Mouse (Mus musculus) midbrain, embryonic 13.5 days (tissue): ENCODE measurements around the gene Gm128. TPM values are rescaled to one million over a fixed set of nuclear protein-coding genes. Genes with fewer than 3 reads are reported as not detected.

Experiments used
- ATAC-seq: fragments of 200-750 bp; cut with Nextera tagmentation; 2 replicates; pipeline ENCODE4 v1.8.0; 2017; ENCODE audit warnings: mild to moderate bottlenecking, moderate TSS enrichment, moderate library complexity
- H3K27ac ChIP-seq: fragments of 300-500 bp; sonication (generic); 2 replicates; pipeline ENCODE4 v1.5.1; 2015; ENCODE audit warnings: inconsistent platforms, mild to moderate bottlenecking, moderate library complexity
- H3K27me3 ChIP-seq: fragments of 300-500 bp; sonication (generic); 2 replicates; pipeline ENCODE4 v1.6.1; 2015; ENCODE audit warnings: mild to moderate bottlenecking, inconsistent platforms
- H3K36me3 ChIP-seq: fragments of 300-500 bp; sonication (generic); 2 replicates; pipeline ENCODE4 v1.6.1; 2015; ENCODE audit warnings: mild to moderate bottlenecking, inconsistent platforms
- H3K4me1 ChIP-seq: fragments of 300-500 bp; sonication (generic); replicated peaks from 2 replicates; pipeline ENCODE4 v1.6.1; 2015; ENCODE audit warnings: inconsistent platforms
- H3K4me2 ChIP-seq: fragments of 300-500 bp; sonication (generic); replicated peaks from 2 replicates; pipeline ENCODE4 v1.6.1; 2015; ENCODE audit warnings: moderate library complexity, mild to moderate bottlenecking, inconsistent platforms
- H3K4me3 ChIP-seq: fragments of 300-500 bp; sonication (generic); replicated peaks from 2 replicates; pipeline ENCODE4 v1.5.1; 2015; ENCODE audit warnings: mild to moderate bottlenecking, inconsistent platforms
- H3K9ac ChIP-seq: fragments of 300-500 bp; sonication (generic); replicated peaks from 2 replicates; pipeline ENCODE4 v1.6.1; 2015; ENCODE audit warnings: mild to moderate bottlenecking, inconsistent platforms
- H3K9me3 ChIP-seq: fragments of 300-500 bp; sonication (generic); 2 replicates; pipeline ENCODE4 v1.6.1; 2016; ENCODE audit warnings: mild to moderate bottlenecking, inconsistent platforms
- WGBS: fragments of 180-500 bp; shearing (Covaris S2); methylation state at CpG from one replicate; pipeline ENCODE4 v1.1.7; 2015; 5-methylcytosine and 5-hydroxymethylcytosine counted together
- polyA plus RNA-seq: library from polyadenylated mRNA; unstranded; fragments of >200 nt; fragmentation: Nextera tagmentation; extraction: Ambion mirVana; gene quantifications from 2 replicates; pipeline ENCODE4 v1.2.1, GENCODE M21; 2015

Gene Gm128
- polyA plus RNA-seq = 0.23 and 0.26 TPM in 2 replicates

- Histone ChIP-seq H3K27me3 (no peaks in the 10 kb centered on the region), H3K9me3 (no peaks in the 10 kb centered on the region), H3K27ac (no peak within 1 kb of the TSS), H3K4me2 (no peak within 1 kb of the TSS), H3K4me1 (no peaks in the 10 kb centered on the region; the same call in 1 of the 2 replicates), H3K4me3 (no peak within 1 kb of the TSS), H3K9ac (no peak within 1 kb of the TSS), H3K36me3 (peaks cover 37% of the 10 kb centered on the region)
- no peak for ATAC-seq
- 83% methylated on average over 7 of the region's 7 CpGs for WGBS
These were observed at the start of gene Gm128 for GRCm38 (mm10) chr3:95241498-95241897. Gene Gm128 (minus strand): TSS chr3:95241598.

DNA sequence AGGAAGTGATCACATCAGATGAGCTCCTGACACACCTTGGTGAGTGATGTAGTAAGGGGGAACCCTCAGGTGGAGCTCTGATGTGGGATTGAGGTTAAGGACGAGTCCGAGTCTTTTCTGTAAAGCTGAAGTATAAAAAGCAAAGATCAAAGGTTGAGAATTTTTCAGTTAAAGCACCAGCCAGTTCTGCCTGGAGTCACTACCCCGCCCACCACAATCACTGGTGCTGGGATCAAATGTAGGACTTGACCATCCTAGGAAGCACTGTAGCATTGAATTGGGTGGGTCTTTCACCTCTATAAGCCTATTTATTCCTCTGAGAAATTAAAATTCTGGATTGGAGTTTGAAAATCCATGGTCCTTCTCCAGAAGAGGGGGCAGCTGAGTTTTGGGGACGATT is 49.6 kb upstream of the Gm128 start:
- no peak for ATAC-seq
- H3K9ac ChIP-seq = no peak overlapping the region
- H3K27ac ChIP-seq = no peak overlapping the region
- H3K27me3 ChIP-seq = no peaks in the 10 kb centered on the region
- no peak overlapping the region for H3K4me2 ChIP-seq
- no peak overlapping the region for H3K4me3 ChIP-seq
- H3K36me3 ChIP-seq = peaks cover 83% of the 10 kb centered on the region
- 88% methylated on average over 4 of the region's 4 CpGs for WGBS
- no peaks in the 10 kb centered on the region for H3K9me3 ChIP-seq
- H3K4me1 ChIP-seq = no peaks in the 10 kb centered on the region

- Histone ChIP-seq H3K9me3 (no peaks in the 10 kb centered on the region), H3K4me1 (peaks cover 9% of the 10 kb centered on the region), H3K27ac (no peak overlapping the region), H3K4me3 (no peak overlapping the region), H3K4me2 (no peak overlapping the region), H3K9ac (no peak overlapping the region), H3K36me3 (peaks cover 75% of the 10 kb centered on the region), H3K27me3 (no peaks in the 10 kb centered on the region)
- no peak for ATAC-seq
- 81% methylated on average over 6 of the region's 6 CpGs for WGBS
These were observed 48.8 kb upstream of the Gm128 start for GRCm38 (mm10) chr3:95290156-95290555.

DNA sequence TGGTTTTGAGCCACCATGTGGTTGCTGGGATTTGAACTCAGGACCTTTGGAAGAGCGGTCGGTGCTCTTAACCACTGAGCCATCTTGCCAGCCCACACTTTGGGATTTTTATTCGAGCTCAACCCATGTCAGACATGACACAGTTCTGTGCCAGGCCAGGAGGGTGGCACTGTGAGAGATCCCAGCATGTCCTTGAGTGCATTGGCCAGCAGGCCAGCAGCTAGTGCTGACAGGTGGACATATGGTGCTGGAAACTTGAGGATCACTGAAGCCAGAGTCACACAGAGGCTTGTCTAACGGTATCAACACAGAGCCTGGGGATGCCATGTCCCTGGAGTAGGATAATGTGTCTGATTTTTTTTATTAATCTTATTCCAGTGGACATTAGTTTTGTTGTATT is 48.0 kb upstream of the Gm128 start:
- H3K4me3 ChIP-seq = no peak overlapping the region
- H3K9ac ChIP-seq = no peak overlapping the region
- no peaks in the 10 kb centered on the region for H3K9me3 ChIP-seq
- WGBS = 92% methylated on average over 4 of the region's 4 CpGs
- no peak overlapping the region for H3K4me2 ChIP-seq
- no peak overlapping the region for H3K27ac ChIP-seq
- ATAC-seq = no peak
- H3K4me1 ChIP-seq = peaks cover 16% of the 10 kb centered on the region
- H3K36me3 ChIP-seq = peaks cover 68% of the 10 kb centered on the region
- no peaks in the 10 kb centered on the region for H3K27me3 ChIP-seq

GRCm38 (mm10) chr3:95287541-95287940 is 46.1 kb upstream of the Gm128 start:
- Histone ChIP-seq H3K4me2 (no peak overlapping the region), H3K4me1 (peaks cover 26% of the 10 kb centered on the region), H3K9me3 (no peaks in the 10 kb centered on the region), H3K9ac (no peak overlapping the region), H3K27me3 (no peaks in the 10 kb centered on the region), H3K36me3 (peaks cover 50% of the 10 kb centered on the region), H3K4me3 (no peak overlapping the region), H3K27ac (no peak overlapping the region)
- ATAC-seq = no peak
- WGBS = 94% methylated on average over 3 of the region's 3 CpGs

DNA sequence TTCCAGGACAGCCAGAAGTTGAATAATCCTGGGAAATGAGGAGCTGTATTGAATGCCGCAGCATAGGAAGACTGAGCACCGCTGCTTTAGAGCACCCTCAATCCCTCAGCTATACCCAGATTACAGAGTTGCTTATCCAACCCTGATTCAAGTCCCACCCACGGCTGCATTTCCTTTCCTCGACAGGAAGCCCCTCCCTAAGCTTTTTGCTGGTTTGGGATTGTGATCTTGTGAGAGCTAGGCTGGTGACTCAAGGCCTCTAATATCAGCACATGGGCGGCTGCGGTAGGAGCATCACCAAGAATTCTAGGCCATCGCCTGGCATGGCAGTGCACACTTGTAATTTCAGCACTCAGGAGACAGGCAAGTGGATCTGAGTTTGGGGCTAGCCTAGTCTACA is 45.1 kb upstream of the Gm128 start:
- no peak for ATAC-seq
- peaks cover 41% of the 10 kb centered on the region for H3K36me3 ChIP-seq
- 92% methylated on average over 7 of the region's 7 CpGs for WGBS

GRCm38 (mm10) chr3:95286011-95286410 is 44.6 kb upstream of the Gm128 start:
- Histone ChIP-seq H3K4me1 (peaks cover 31% of the 10 kb centered on the region), H3K4me3 (no peak overlapping the region), H3K36me3 (peaks cover 36% of the 10 kb centered on the region), H3K4me2 (no peak overlapping the region), H3K9ac (peak overlapping the region; percentile 14; the same call in 1 of the 2 replicates), H3K27me3 (no peaks in the 10 kb centered on the region), H3K9me3 (no peaks in the 10 kb centered on the region), H3K27ac (no peak overlapping the region)
- ATAC-seq = no peak
- 77% methylated on average over 5 of the region's 5 CpGs for WGBS

More for the DNA sequence above, 45.1 kb upstream of the Gm128 start:
- no peak overlapping the region for H3K4me3 ChIP-seq
- no peak overlapping the region for H3K9ac ChIP-seq
- H3K4me2 ChIP-seq = no peak overlapping the region
- H3K27ac ChIP-seq = no peak overlapping the region
- H3K4me1 ChIP-seq = peaks cover 29% of the 10 kb centered on the region
- H3K27me3 ChIP-seq = no peaks in the 10 kb centered on the region
- no peaks in the 10 kb centered on the region for H3K9me3 ChIP-seq

GRCm38 (mm10) chr3:95285390-95285789 is 44.0 kb upstream of the Gm128 start:
- no peaks in the 10 kb centered on the region for H3K9me3 ChIP-seq
- no peak overlapping the region for H3K4me2 ChIP-seq
- H3K4me1 ChIP-seq = peaks cover 38% of the 10 kb centered on the region
- H3K36me3 ChIP-seq = peaks cover 30% of the 10 kb centered on the region
- H3K27me3 ChIP-seq = no peaks in the 10 kb centered on the region
- no peak overlapping the region for H3K4me3 ChIP-seq
- no peak overlapping the region; the same call in 1 of the 2 replicates for H3K9ac ChIP-seq
- WGBS = 92% methylated on average over 5 of the region's 5 CpGs
- ATAC-seq = no peak
- no peak overlapping the region for H3K27ac ChIP-seq

- peak overlapping the region; percentile 85 for H3K4me2 ChIP-seq
- WGBS = 92% methylated on average over 12 of the region's 12 CpGs
- H3K36me3 ChIP-seq = peaks cover 24% of the 10 kb centered on the region
- peaks cover 42% of the 10 kb centered on the region for H3K4me1 ChIP-seq
- H3K27ac ChIP-seq = 0 out of 2 replicates have a peak overlapping the region, but pooled peaks have one; percentile 97
- H3K9me3 ChIP-seq = no peaks in the 10 kb centered on the region
- H3K9ac ChIP-seq = peak overlapping the region; percentile 78
- H3K4me3 ChIP-seq = peak overlapping the region; percentile 62
- H3K27me3 ChIP-seq = no peaks in the 10 kb centered on the region
- no peak for ATAC-seq
These were observed 43.3 kb upstream of the Gm128 start for GRCm38 (mm10) chr3:95284501-95285281.

GRCm38 (mm10) chr3:95284062-95284461 is 42.7 kb upstream of the Gm128 start:
- peak overlapping the region; percentile 78 for H3K9ac ChIP-seq
- peaks cover 43% of the 10 kb centered on the region for H3K4me1 ChIP-seq
- peaks cover 19% of the 10 kb centered on the region for H3K36me3 ChIP-seq
- peak overlapping the region; percentile 85 for H3K4me2 ChIP-seq
- H3K27ac ChIP-seq = peak overlapping the region; percentile 97
- no peaks in the 10 kb centered on the region for H3K27me3 ChIP-seq
- no peaks in the 10 kb centered on the region for H3K9me3 ChIP-seq
- peak overlapping the region; percentile 62 for H3K4me3 ChIP-seq
- WGBS = 27% methylated on average over 1 of the region's 1 CpGs
- no peak for ATAC-seq

DNA sequence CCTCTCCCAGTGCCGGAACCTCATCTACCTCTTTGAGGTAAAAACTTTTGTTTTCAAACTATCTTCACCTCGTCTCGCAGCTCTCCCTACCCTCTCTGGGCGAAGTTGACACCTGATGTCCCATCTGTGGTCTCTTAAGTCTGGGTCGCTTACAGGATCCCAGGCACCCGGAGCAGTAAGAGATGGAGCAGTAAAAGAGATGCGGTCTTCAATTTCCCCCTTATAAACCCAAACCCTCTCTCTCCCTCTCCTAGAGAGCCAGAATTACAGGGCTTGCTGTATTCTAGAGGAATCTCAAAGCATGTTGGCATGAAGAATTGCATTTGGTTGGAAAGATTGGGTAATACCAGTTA is 42.2 kb upstream of the Gm128 start:
- WGBS = 1% methylated on average over 7 of the region's 7 CpGs
- H3K36me3 ChIP-seq = peaks cover 16% of the 10 kb centered on the region
- H3K9me3 ChIP-seq = no peaks in the 10 kb centered on the region
- peaks cover 43% of the 10 kb centered on the region for H3K4me1 ChIP-seq
- H3K27ac ChIP-seq = peak overlapping the region; percentile 97
- H3K9ac ChIP-seq = peak overlapping the region; percentile 78
- ATAC-seq = no peak
- H3K27me3 ChIP-seq = no peaks in the 10 kb centered on the region
- H3K4me3 ChIP-seq = peak overlapping the region; percentile 62
- H3K4me2 ChIP-seq = peak overlapping the region; percentile 85

GRCm38 (mm10) chr3:95282865-95283588 is 41.6 kb upstream of the Gm128 start:
- Histone ChIP-seq H3K9me3 (no peaks in the 10 kb centered on the region), H3K27ac (peak overlapping the region; percentile 97), H3K36me3 (peaks cover 11% of the 10 kb centered on the region), H3K4me3 (peak overlapping the region; percentile 62), H3K4me2 (peak overlapping the region; percentile 85), H3K9ac (peak overlapping the region; percentile 78), H3K27me3 (no peaks in the 10 kb centered on the region), H3K4me1 (peaks cover 43% of the 10 kb centered on the region)
- ATAC-seq = peak; percentile 66
- WGBS = under 1% methylated on average over 48 of the region's 51 CpGs
